Mouse (Mus musculus): ENCODE measurements around the gene Fcgrt. TPM values are rescaled to one million over a fixed set of nuclear protein-coding genes. Genes with fewer than 3 reads are reported as not detected.
"Not testable (repeated sequence)": the region's sequence is repeated elsewhere in the genome, so short reads cannot be mapped to it uniquely, and the experiment has no call there.

Gene Fcgrt
- polyA plus RNA-seq (2015; fragmentation: Nextera tagmentation; extraction: Ambion mirVana): 43.6 and 51.2 TPM in 2 replicates

DNA sequence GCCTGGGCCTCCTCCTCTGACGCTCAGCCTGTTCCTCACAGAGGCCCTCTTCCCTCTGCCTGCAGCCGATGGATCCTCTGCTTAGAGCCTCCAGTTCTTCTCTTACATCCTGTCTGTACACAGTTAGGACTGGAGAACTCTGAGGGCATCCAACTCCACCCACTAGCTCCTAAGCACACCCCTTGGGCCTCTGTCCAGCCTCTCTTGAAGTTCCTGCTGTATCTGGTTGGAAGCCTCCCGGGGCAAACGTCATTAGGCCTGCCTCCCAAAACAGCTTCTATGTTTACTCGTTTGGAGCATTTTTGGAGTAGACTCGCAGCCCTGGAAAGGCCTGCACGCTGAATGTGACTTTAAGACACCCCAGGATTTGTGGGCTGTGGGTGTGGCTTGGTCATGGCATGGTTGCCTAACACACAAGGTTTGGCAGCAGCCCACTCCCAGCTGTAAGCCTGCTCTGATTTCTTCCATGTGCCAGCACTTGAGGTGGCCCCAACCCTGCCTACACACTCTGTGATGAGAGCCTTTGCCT lies at the start of gene Fcgrt:
Gene Fcgrt (minus strand): TSS at position 200 of the 529 bp plus-strand sequence.
- Histone ChIP-seq H3K4me3 (replicated peaks) (peak within 1 kb of the TSS; percentile 42), H3K27ac (replicated peaks) (peak within 1 kb of the TSS; percentile 78), H3K9me3 (replicated peaks) (no peaks in the 10 kb centered on the region), H3K4me2 (peak within 1 kb of the TSS; percentile 57), H3K36me3 (replicated peaks) (no peaks in the 10 kb centered on the region), H3K27me3 (no peaks in the 10 kb centered on the region), H3K4me1 (replicated peaks) (peaks cover 21% of the 10 kb centered on the region), H3K9ac (0 out of 2 replicates have a peak within 1 kb of the TSS, but pooled peaks have one; percentile 18)
- WGBS (ENCODE audit: insufficient replicate concordance): 44% methylated on average over 7 of the region's 7 CpGs
- peak; percentile 84 for ATAC-seq (ENCODE audit: insufficient read depth)

- not testable (repeated sequence) for H3K36me3 ChIP-seq (replicated peaks); H3K27me3 ChIP-seq; H3K9me3 ChIP-seq (replicated peaks); ATAC-seq (ENCODE audit: insufficient read depth)
- H3K4me3 ChIP-seq (replicated peaks): peak overlapping the region; percentile 90
- H3K4me1 ChIP-seq (replicated peaks): peaks cover 44% of the 10 kb centered on the region
- H3K27ac ChIP-seq (replicated peaks): peak overlapping the region; percentile 95; the same call in 1 of the 2 replicates
- 68% methylated on average over 2 of the region's 2 CpGs for WGBS (ENCODE audit: insufficient replicate concordance)
- H3K4me2 ChIP-seq: peak overlapping the region; percentile 89
- H3K9ac ChIP-seq: peak overlapping the region; percentile 91
Measured at GRCm38 (mm10) chr7:45153052-45153451, 49.4 kb upstream of the Fcgrt start.

GRCm38 (mm10) chr7:45151303-45151702 lies 47.7 kb upstream of the Fcgrt start:
- Histone ChIP-seq H3K4me3 (replicated peaks) (no peak overlapping the region), H3K36me3 (replicated peaks) (peaks cover 7% of the 10 kb centered on the region; the same call in 1 of the 2 replicates), H3K27ac (replicated peaks) (no peak overlapping the region), H3K4me1 (replicated peaks) (peaks cover 52% of the 10 kb centered on the region), H3K27me3 (no peaks in the 10 kb centered on the region), H3K9me3 (replicated peaks) (no peaks in the 10 kb centered on the region), H3K4me2 (no peak overlapping the region), H3K9ac (no peak overlapping the region)
- WGBS (ENCODE audit: insufficient replicate concordance): 65% methylated on average over 11 of the region's 11 CpGs
- ATAC-seq (ENCODE audit: insufficient read depth): no peak

- H3K4me1 ChIP-seq (replicated peaks): peaks cover 48% of the 10 kb centered on the region
- H3K27ac ChIP-seq (replicated peaks): no peak overlapping the region
- H3K27me3 ChIP-seq: no peaks in the 10 kb centered on the region
- H3K4me3 ChIP-seq (replicated peaks): no peak overlapping the region
- H3K9ac ChIP-seq: no peak overlapping the region
- ATAC-seq (ENCODE audit: insufficient read depth): no peak
- WGBS (ENCODE audit: insufficient replicate concordance): 70% methylated on average over 4 of the region's 4 CpGs
- H3K36me3 ChIP-seq (replicated peaks): peaks cover 17% of the 10 kb centered on the region
- H3K9me3 ChIP-seq (replicated peaks): no peaks in the 10 kb centered on the region
- no peak overlapping the region for H3K4me2 ChIP-seq
Measured at GRCm38 (mm10) chr7:45150321-45150720, 46.7 kb upstream of the Fcgrt start.

DNA sequence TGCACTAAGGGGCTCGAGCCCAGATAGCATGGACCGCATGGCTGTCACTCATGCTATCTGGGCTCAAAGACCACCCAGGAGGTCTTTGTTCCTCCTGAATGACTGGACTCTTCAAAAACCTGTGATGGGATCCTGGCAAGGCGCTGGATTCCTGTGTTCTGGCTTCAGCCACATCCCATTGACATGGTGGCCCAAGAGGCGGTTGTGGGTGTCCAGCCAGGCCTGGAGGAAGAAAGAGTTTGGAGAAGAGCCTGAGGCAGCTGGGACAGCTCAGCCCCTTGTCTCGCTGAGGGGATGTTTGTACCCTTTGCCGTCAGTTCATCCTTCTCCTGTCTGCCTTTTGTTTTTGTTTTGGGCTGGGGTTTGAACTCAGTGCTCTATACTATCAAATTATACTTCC lies 45.9 kb upstream of the Fcgrt start:
- no peak overlapping the region for H3K9ac ChIP-seq
- no peaks in the 10 kb centered on the region for H3K9me3 ChIP-seq (replicated peaks)
- H3K4me3 ChIP-seq (replicated peaks): no peak overlapping the region
- no peaks in the 10 kb centered on the region for H3K27me3 ChIP-seq
- no peak overlapping the region for H3K4me2 ChIP-seq
- peaks cover 40% of the 10 kb centered on the region for H3K4me1 ChIP-seq (replicated peaks)
- H3K27ac ChIP-seq (replicated peaks): no peak overlapping the region
- 75% methylated on average over 6 of the region's 6 CpGs for WGBS (ENCODE audit: insufficient replicate concordance)
- no peak for ATAC-seq (ENCODE audit: insufficient read depth)
- peaks cover 21% of the 10 kb centered on the region for H3K36me3 ChIP-seq (replicated peaks)

DNA sequence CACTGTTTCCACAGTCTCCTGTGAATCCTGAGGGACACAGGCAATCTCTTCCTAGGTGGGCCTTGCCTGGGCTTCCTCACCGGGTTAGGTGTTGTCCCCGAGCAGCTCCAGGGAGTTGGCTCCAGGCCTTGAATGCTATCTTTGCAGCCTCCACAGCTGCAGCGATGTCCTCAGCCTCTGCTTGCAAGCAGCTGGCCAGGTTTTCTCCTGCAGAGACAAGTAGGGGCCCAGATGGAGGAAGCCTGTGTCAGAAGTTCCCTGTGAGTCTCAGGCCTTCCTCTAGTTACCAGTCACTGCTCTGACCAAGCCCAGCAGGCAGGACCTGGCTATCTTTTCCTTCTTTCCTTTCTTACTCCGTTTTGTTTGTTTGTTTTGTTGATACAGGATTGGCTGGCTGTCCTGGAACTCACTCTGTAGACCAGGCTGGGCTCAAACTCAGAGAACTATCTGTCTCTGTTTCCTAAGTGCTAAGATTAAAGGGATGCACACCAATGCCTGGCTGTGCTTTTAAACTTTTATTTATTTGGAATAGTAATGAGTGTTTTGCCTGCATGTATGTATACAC lies 45.0 kb upstream of the Fcgrt start:
- H3K4me1 ChIP-seq (replicated peaks): peaks cover 37% of the 10 kb centered on the region
- H3K27me3 ChIP-seq: no peaks in the 10 kb centered on the region
- no peak overlapping the region for H3K4me2 ChIP-seq
- H3K4me3 ChIP-seq (replicated peaks): no peak overlapping the region
- no peak overlapping the region for H3K27ac ChIP-seq (replicated peaks)
- ATAC-seq (ENCODE audit: insufficient read depth): no peak
- no peak overlapping the region for H3K9ac ChIP-seq
- 50% methylated on average over 4 of the region's 4 CpGs for WGBS (ENCODE audit: insufficient replicate concordance)
- H3K9me3 ChIP-seq (replicated peaks): no peaks in the 10 kb centered on the region
- peaks cover 30% of the 10 kb centered on the region for H3K36me3 ChIP-seq (replicated peaks)

DNA sequence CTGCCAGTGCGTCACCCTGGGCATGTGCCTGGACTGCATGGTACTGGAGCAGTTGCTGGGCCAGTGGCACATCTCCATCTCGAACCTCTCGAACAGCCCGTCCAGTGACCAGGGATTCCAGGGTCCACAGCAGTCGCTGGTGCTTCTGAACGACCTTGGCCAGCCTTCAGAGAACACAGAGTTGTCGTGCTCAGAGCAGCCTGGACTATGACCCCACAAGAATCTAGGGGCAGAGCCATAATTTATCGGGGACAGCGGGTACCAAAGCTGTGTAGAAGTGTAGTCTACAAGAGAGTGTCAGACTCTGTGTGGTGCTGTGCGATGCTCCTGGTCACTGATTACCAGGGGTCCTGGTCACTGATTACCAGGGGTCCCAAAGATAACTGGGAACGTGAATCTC lies 44.2 kb upstream of the Fcgrt start:
- H3K4me1 ChIP-seq (replicated peaks): peaks cover 30% of the 10 kb centered on the region
- no peaks in the 10 kb centered on the region for H3K9me3 ChIP-seq (replicated peaks)
- H3K4me2 ChIP-seq: no peak overlapping the region
- H3K27ac ChIP-seq (replicated peaks): no peak overlapping the region
- no peak overlapping the region for H3K4me3 ChIP-seq (replicated peaks)
- ATAC-seq (ENCODE audit: insufficient read depth): peak; percentile 34
- 75% methylated on average over 11 of the region's 11 CpGs for WGBS (ENCODE audit: insufficient replicate concordance)
- no peak overlapping the region for H3K9ac ChIP-seq
- peaks cover 36% of the 10 kb centered on the region for H3K36me3 ChIP-seq (replicated peaks)
- no peaks in the 10 kb centered on the region for H3K27me3 ChIP-seq

DNA sequence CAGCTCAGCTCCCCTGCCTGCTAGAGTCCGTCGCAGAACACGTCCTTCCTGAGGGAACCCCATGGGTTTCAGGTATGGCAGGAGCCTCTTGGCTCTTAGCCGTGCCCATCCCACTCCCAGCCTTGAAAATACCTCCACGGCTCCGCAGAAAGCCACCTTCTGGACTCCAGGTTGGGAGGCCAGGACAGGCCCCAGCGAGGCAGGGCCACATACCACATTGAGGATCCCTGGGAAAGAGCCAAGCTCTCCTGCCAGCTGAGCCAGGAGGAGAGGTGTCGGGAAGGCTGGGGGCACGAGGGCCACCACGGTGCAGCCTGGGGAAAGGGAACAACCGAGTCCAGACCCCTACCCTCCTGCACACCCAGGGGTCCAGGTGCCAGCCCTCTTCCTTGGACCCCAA lies 43.6 kb upstream of the Fcgrt start:
- Histone ChIP-seq H3K36me3 (replicated peaks) (peaks cover 43% of the 10 kb centered on the region), H3K4me2 (no peak overlapping the region), H3K4me3 (replicated peaks) (no peak overlapping the region), H3K27me3 (no peaks in the 10 kb centered on the region), H3K9me3 (replicated peaks) (no peaks in the 10 kb centered on the region), H3K9ac (no peak overlapping the region), H3K27ac (replicated peaks) (no peak overlapping the region), H3K4me1 (replicated peaks) (peaks cover 30% of the 10 kb centered on the region)
- WGBS (ENCODE audit: insufficient replicate concordance): 86% methylated on average over 11 of the region's 11 CpGs
- no peak for ATAC-seq (ENCODE audit: insufficient read depth)

DNA sequence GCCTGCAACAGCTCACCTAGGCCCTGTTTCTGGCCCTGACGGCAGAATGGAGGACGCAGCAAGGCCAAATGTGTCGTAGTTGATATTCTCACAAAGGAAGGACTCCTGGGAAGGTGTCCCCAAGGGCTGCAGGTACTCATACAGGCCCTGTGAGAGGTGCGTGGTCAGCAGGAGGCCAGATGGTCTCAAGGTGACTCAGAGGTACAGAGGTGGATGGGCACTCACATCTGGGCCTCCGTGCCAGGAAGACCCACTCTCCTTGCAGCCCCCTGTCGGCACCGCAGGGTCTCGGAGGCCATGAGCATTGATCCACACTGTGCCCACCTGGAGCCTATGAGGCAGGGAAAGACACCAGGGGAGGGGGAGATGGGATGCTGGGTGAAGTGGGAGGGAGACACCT lies 41.8 kb upstream of the Fcgrt start:
- no peak overlapping the region for H3K4me2 ChIP-seq
- no peaks in the 10 kb centered on the region for H3K9me3 ChIP-seq (replicated peaks)
- no peaks in the 10 kb centered on the region for H3K27me3 ChIP-seq
- no peak for ATAC-seq (ENCODE audit: insufficient read depth)
- no peak overlapping the region for H3K9ac ChIP-seq
- peaks cover 49% of the 10 kb centered on the region for H3K36me3 ChIP-seq (replicated peaks)
- 85% methylated on average over 8 of the region's 8 CpGs for WGBS (ENCODE audit: insufficient replicate concordance)
- H3K4me3 ChIP-seq (replicated peaks): no peak overlapping the region
- no peak overlapping the region for H3K27ac ChIP-seq (replicated peaks)
- H3K4me1 ChIP-seq (replicated peaks): peaks cover 19% of the 10 kb centered on the region; the same call in 1 of the 2 replicates

DNA sequence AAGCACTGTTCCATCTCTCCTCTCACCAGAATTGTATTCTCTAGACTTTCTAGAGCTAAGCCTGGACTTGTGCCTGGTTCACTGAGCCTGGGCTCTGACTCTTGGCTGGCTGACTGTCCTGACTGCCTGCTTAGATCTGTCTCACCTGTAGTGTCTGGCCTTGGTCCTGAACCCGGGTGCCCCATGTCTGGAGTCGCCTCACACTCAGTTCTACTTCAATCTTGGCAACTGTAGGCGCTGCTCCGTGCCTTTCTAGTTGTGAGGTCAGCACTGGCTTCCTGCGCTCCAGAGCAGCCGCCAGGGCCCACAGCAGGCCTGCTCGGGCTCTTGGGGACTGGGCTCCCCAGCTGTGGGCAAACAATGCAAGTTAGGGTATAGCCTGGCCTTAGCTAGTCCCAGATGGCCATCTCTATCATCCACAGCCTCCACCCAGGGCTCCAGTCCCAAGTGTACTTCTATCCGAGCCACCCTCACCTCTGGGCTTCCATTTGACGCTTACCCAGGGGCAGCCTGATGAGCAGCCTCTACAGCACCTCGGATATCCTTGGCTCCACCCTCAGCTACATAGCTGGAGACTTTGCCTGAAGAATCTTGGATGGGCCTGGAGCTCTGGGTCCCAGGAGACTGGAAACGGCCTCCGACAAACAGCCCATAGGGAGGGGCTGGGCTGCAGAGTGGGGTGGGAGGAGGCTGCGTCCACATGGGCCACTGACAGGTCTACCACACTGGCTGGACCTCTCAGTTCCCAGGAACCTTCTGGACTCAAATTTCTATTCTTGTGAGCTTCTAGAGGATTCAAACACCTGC lies 40.9 kb upstream of the Fcgrt start:
- 77% methylated on average over 13 of the region's 13 CpGs for WGBS (ENCODE audit: insufficient replicate concordance)
- Histone ChIP-seq H3K36me3 (replicated peaks) (peaks cover 49% of the 10 kb centered on the region), H3K27ac (replicated peaks) (no peak overlapping the region), H3K9ac (no peak overlapping the region), H3K4me2 (no peak overlapping the region), H3K27me3 (no peaks in the 10 kb centered on the region), H3K9me3 (replicated peaks) (no peaks in the 10 kb centered on the region), H3K4me1 (replicated peaks) (peaks cover 17% of the 10 kb centered on the region; the same call in 1 of the 2 replicates), H3K4me3 (replicated peaks) (no peak overlapping the region)
- ATAC-seq (ENCODE audit: insufficient read depth): no peak

GRCm38 (mm10) chr7:45141914-45142313 lies 38.3 kb upstream of the Fcgrt start:
- peaks cover 48% of the 10 kb centered on the region for H3K36me3 ChIP-seq (replicated peaks)

More at GRCm38 (mm10) chr7:45141914-45142313, 38.3 kb upstream of the Fcgrt start:
- ATAC-seq (ENCODE audit: insufficient read depth): no peak
- Histone ChIP-seq H3K4me2 (no peak overlapping the region), H3K4me3 (replicated peaks) (no peak overlapping the region), H3K27me3 (no peaks in the 10 kb centered on the region), H3K9me3 (replicated peaks) (no peaks in the 10 kb centered on the region), H3K4me1 (replicated peaks) (peaks cover 26% of the 10 kb centered on the region), H3K9ac (no peak overlapping the region), H3K27ac (replicated peaks) (no peak overlapping the region)
- WGBS (ENCODE audit: insufficient replicate concordance): 76% methylated on average over 5 of the region's 5 CpGs

Measured in liver, embryonic 15.5 days (tissue).